Mouse (Mus musculus) frontal cortex, postnatal 36 days (tissue): Measurements from ENCODE around the gene Mical3.

Experiments used
- DNase-seq, 2 experiments: peaks; one replicate each; pipeline ENCODE4 v3.0.0; 2022; ENCODE audit warnings: low spot score in 2 of 2

The Mical3 gene

DNA sequence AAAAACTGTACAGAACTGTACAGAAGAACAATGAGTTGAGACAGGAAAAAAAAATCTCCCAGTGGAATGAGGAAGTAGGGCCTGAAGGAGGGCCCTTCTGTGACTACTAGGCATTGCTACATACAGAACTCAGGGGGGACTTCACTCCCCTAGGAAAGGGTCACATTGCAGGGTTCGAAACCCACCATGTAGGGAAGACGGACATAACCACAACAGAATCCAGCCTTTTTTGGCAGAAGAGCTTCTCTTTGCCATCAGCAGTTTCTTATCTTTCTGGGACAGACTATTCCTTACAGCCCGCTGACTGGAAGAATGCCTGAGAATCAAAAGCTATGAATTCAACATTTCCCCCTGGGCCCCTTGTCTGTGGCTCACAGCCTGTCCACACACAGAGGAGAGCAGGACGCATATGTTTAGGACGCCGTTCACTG lies 46.7 kb downstream of the Mical3 start:
- no peak for DNase-seq

DNA sequence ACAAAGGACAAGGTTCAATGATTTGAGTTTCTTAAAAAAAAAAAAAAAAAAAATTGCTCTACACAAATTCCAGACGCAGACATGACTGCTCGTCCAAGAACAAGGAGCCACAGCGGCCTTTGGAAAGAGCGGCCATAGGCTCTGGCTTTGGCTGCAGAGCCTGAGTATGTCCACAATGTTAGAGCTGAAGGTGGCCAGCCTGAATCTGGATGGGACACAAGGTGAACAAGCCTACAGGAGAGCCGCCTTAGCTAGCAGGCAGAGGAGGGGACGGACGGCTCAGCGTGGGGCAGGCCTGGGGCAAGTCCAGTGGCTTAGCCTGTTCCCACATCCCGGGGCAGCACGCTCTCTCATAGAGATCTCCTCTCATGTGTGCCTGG lies 48.7 kb downstream of the Mical3 start:
- no peak for DNase-seq

DNA sequence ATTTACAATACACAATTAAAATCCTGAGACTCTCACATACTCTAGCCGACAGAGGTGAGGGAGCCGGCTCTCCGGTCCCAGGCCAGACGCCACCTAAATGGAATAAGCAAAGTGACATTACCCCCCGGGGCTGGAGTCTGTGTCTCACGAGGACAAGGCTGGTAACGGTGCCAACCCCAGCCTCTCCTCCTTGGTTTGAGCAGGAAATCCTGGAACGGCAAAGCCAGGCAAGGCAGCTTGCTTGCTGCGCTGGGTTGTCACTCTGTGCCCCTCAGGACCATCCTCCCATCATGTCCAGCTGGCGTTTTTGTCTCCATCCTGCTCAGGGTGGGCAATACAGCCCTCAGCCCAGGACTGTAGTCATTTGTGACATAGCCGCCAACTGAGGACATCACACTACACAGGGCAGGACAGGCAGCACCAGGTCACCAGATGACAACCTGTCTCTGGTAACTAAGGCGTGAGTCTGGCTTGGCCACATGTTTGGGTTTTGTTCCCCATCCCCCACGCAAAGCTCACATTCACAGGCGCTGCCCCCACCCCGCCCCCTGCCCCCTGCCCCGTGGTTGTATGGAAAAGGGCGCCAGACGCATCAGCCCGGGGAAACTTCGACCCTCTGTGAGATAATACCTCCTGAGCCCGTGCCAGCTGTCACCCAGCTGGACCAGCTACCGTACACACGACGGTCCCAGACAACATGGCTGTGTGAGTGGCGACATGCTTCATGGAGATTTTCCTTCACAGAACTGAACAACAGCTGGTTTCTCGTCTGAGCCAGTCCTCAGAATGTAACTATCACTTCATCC lies 49.3 kb downstream of the Mical3 start:
- no peak for DNase-seq

DNA sequence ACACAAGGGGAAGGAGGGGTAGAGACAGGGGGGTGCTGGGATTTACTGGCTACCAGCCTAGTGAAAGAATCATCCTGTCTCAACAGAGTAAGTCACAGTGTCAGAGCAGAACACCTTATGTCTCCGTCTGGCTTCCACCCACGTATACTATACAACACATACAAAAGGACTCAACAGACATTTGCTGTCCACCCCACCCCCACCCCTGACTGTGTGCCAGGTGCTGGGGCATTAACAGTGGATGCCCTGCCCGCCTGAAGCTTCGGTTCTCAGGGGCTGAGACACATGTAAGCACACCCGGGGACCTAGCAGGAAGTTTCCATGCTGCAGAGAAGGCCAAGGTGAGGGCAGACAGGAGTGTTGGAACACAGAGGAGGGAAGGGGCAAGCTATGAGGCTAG lies 52.6 kb downstream of the Mical3 start:
- no peak for DNase-seq

DNA sequence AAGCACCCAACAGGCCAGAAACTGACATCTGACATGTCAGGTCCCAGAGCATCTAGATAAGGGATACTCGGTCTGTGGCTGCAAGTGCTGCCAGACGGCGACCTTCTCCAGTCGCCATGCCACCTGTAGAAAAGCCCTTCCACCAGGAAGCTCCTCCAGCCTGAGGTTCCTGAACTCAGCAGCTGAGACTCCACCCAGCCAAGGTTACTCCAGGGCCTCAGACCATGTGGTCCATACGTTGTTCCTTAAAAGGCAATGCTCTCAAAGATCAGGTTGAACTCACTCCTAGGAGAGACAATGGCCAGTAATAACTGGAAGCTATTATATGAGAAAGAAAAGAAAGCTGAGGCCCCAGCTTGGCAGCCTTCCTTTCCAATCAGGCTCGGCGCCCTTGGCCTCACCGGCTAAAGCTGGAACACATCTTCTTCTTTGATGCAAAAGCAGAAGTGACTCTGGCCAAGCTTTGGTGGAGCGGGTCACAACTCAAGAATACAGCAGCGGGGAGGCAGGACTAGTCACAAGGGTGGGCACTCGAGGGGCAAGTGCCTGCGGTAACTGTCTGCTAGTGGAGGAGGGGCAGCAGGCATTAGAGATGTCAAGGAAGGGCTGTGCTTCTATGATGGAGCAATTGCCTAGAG lies 53.8 kb downstream of the Mical3 start:
- DNase-seq: no peak

DNA sequence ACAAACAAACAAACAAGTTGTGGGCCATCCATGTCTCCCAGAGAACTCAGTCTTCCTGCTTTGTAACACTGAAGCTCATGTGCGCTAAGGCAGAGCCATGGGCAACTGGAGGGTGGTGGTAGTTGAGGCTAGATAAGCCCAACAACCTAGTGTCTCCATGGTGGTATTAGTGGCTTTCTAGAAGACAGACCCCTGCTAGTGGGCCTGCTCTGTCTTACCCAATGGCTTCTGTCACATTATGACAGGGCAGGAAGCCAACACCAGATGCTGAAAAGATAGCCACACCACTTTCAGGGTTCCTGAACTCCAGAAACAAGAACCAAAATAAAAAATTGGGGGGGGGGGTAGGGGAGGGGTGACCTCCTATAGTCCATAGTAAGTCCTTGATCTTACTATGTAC lies 55.0 kb downstream of the Mical3 start:
- no peak for DNase-seq

DNA sequence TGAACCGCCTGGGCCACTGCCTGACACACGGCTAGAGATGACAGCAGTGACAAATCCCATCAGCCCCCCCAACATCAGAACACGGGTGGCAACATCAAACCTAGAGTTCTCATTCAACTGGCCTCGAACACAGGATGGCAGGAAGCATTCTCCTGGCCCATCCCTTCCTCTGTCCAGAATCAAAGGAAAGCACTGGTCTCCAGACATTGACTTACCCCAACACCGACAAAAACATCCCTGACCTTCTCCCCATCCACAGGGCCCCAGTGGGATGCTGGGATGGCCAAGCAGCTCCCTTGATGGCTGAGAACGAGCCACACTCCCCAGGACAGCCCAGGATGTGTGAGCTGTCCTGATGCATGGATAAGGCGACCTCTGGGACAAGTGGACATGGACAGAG lies 57.5 kb downstream of the Mical3 start:
- no peak for DNase-seq

DNA sequence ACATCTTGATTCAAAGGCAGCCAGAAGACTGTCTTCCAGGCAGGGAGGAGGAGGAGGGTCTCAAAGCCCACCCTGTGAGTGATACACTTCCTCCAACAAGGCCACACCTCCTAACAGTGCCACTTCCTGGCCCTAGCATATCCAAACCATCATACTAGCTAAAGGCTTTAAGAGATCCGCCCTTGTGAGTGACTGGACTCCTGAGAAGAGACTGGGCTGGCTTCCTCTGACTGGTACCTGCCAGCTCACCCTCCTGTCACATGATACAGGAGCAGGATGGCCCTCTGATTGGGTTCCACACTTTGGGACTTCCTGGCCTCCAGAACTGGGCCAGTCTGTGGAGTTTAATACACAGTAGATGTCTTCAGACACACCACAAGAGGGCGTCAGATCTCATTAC lies 58.2 kb downstream of the Mical3 start:
- DNase-seq: no peak

DNA sequence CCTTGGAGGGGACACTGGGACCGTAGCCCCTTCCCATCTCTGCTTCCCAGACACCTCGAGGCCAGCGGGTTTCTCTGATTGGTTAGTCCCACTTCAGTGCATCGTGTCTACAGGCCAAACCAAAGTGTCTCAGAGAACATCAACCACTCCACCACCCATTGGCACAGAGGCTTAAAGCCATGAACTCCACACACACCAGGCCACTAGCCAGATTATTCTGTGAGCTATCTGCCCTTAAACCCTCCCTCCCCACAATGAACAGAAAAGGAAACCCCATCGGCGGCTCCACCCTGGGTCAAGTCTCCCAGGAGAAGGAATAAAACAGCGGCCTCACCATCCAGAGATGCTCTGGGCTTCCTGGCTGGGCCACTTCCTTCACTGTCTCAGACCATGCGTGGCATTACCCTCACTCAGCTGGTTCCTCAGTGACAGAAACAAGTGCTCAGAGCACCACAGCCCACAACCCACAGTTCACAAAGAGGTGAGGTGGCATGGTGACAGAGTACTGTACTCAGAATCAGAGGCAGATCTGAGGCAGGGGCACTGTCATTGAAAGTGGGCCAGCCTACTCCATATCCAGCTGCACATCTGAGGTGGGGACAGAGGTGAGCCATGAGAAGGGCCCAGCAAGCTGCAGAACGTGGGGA lies 60.1 kb downstream of the Mical3 start:
- no peak for DNase-seq

DNA sequence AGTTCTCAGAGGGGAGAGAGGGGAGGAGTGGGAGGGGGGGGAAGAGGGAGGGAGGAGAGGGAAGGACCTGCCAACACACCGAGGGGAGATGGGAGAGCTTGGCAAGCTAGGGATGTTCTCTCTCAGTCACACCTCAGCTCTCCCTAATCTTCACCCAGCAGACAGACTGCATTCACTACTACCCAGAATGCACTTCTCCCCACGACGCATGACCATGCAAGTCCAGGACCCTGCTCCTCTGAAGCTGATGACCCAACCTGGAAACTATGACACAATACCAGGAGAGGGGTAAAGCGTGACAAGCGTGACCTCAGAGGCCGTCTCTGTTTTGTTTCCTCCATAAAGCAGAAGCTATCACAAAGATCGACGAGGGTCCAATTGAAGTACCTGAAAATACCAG lies 61.6 kb downstream of the Mical3 start:
- no peak for DNase-seq

DNA sequence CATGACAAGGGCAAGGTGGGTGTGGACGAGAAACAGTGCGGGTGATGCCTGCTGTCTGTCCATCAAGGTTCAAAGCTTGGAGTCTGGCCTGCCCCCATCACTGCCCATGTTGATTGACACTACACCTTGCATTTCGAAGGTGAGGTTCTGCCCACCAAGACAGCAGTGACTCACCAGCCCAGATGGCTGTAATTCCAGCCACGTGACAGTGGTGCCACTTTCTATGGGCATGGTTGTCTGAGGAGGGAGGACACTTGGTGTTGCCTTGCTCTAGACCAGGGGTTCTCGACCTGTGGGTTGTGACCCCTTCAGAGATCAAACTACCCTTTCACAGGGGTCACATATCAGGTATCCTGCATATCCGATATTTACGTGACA lies 62.7 kb downstream of the Mical3 start:
- no peak for DNase-seq

DNA sequence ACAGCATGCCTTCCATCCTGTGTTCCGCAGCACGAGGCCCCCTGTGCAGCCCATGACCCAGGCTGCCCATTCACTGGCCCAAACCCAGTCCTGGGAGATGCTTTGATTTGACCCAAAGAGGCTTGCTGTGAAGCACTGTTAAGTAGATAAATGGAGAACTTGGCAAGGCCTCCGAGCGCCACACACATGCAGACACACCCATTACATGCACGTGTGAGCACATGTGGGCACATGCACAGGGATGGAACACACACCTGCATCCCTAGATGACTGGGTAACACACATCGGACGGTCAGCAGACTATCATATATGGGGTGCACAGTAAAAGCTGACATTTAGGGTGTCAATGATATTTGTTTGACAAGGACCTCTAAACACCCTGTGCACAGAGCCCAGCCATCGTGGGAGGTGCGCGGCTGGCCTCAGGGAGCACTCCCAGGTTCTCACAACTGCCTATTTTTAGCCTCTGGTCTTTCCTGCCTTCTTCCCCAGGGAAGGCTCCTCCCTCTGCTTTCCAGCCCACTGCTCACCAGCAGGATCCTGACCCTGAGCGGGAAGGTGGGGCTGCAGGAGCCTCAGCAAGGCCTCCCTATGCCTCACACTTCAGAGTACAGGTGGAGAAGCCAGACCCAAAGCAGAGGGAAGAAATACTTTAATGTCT lies 63.2 kb downstream of the Mical3 start:
- DNase-seq: no peak

DNA sequence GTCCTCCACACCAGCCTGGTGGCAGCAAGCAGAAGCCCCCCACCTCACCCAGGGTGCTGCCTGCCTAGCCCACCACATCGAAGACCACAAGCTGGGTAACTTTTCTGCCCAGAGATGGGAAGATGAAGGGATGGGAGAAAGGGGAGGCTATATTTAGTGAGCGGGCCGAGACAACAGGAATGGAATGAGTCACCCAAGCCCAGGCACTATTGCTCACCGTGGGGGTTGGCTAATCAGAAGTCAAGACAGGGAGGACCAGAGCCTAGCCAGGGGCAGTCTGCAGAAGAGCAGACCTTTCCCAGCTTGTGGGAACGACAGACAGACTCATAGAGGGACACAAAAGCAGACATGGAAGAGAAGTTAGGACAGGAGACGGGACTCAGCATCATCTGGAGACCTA lies 64.0 kb downstream of the Mical3 start:
- no peak for DNase-seq

DNA sequence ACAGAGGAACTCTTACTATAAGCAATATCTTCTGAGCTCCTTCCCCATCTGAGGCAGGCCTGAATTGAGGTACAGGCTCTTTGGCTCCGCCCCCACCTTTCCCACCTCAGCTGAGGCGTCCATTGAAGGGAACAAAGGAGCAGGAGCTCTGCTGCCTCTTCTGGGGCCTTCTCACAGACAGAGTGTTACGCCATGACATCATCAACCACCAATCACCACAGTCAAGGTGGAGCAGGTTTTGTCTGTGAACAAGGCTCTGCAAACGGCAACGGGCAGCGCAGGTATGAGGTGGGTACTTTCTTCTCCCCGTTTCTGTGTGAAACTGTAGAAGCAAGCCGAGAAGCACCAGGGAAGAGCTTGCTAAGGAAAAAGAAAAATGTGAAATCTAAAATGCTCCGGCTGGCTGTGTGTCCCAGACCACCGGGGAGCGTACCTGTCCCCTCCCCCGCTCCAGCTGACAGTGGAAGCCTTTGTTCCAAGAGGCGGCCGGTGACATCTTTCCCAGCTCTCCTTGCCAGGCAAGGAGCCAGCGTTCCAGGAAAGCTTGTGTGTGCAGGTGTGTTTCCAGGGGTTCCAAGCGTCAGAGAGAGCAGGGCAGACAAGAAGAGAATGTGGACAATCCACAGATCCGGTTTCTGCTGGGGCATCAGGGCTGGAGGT lies 66.3 kb downstream of the Mical3 start:
- no peak for DNase-seq

DNA sequence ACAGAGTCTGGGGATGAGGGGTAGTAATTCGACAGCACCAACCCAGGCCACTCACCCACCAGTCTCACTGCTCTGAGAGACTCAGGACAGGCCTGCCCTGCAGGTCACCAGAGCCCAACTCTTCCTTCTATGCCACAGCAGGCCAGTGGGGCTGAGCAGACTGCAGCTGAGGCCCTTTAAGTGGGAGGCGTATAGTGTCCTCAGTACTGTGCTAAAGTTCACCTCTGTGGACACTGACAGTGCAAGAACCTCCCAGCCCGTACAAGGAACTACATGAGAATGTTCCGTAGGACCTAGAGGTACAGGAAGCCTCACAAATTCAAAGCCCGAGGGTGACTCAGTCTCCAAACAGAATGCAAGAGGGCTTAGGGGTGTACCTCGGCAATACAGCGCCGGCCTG lies 67.0 kb downstream of the Mical3 start:
- no peak for DNase-seq

DNA sequence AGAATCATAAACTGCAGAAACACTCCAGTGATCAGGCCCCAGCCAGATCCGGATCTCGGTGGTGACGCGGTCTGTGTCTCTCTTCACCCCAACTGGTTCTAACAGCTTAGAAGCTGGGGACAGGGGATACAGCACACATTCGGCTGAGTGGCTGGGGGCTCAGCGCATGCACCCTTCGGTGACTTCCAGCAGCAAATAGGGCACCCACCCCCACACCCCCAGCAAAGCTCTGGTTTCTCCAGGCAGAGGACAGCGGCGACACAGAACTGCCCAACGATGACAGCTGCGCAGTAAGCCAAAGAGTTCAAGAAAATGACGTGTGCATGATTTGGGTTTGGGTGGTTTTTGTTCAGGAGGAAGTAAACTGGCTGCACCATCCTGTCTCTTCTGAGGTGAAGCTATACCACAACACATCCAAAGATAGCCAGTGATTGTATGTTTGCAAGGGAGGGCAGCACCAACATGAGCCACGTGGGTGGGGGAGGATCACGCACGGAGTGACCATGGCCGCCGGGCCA lies 67.8 kb downstream of the Mical3 start:
- no peak for DNase-seq

DNA sequence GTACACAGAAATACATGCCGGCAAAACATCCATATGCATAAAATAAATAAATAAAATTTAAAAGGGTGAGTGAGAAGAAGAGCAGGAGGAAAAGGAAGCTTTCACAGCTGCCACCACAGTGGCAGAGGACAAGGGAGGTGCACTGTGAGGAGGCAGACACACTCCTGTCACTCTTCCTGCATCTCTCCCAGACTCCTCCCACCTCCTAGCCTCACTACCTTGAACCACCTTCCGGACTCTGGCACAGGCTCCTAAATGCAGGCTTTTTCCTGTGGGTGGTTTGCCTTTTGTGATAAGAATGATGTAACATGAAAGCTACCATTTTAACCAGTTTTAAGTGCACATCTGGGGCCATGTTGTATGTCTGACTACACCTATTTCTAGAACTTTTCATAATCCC lies 72.8 kb downstream of the Mical3 start:
- DNase-seq: no peak

DNA sequence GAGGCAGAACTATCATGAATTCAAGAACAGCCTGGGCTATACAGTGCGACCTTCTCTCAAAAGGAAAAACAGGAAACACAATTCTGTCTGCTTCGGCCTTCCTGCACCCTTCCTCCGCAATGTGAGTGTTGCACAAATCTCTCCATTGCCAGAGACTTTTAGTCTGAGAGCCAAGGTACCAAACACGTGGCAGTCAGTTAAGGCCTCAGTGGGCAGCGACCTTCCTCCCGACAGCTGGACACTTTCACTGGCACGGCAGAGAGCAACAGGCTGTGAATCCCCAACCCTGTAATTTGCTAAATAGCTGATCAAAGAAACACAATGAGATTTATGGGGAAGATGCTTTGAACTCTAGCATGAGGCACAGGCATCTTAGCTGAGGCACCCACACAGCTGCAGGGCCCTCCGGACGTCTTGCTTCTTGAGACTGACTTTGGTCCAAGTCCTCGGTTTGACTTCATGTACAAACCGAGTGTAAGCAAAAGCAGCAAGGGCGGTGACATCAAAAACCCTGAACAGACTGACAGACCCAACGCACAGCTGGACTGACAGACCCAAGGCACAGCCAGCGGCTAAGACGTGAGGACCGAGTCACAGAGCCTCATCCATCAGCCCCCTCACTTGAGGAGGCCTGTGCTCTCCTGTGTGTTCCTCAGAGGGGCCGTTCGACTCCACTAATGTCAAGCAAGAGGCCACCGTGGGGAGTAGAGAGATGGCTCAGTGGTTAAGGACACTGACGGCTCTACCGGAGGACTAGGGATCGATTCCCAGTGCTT lies 73.4 kb downstream of the Mical3 start:
- no peak for DNase-seq

DNA sequence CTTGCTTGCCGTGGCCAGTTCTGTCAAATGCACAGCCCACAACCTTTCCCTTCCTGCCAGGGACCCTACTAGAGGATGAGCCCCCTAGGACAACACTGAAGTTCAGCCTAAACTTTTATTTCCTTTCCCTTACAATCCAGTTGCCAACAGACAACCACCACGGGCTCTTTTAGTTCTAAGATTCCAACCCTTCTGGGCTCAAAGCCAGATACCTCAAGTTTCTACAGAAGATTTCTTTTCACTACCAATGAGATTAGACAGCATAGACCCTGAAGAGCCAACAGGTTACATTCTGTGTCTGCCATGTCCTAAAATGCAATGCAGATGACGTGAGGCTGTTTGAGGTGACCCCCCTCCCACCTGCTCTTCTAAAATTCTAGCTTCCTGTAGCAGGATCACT lies 75.3 kb downstream of the Mical3 start:
- no peak for DNase-seq

DNA sequence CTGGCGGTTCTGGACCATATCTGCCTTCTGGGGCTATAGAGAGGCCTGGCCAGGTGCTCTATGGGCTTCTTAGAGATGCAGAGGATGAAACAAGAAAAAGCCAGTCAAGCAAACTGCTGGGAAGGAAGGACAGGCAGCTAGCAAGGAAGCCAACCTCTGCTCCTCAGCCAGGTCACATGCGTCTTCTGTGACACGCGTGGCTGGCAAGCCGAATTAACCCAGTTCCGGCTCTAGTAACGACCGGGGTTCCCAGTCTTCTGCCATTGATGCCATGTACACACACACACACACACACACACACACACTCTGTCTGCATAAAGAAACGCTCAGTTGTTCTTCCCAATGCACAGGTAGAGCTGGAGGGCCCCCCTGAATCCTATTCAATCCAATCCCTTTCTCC lies 75.9 kb downstream of the Mical3 start:
- DNase-seq: no peak

DNA sequence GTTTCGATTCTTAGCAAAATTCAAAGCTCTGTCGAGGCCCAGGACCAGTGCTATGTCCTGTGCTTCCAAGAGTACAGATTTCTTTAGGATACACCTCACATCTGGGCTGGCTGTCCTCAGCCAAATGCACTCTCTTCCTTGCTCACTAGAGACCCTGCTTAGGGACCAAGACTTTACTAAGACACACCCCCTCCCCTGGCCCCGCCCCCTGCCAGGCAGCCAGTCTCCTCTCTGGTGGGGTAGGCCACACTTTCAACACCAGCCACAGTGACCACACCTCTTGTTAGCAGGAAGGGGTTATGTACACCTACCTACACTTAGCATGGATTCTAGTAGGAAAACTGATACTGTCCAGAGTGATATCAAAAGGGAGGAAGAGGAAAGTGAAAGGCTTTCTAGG lies 76.5 kb downstream of the Mical3 start:
- DNase-seq: no peak
